In the genomic region with DNA sequence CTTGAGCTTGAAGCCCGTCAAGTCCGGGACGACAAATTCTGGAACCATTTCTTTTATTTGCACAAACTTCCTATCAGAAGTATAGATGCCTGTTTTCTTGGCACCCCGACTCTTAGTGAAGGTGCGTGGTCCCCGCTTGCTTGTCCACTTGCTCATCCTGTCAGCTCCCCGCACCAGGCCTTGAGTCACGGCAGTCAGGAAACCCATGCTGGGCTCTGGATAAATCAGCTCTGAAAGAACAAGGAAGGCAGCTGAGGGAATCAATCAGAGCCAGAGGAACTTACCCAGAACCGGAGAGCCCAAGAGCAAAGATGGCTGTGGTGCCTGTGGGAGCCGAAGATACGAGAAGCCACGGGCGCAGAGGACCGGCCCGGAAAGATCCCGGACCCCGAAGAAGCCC, we compare ENCODE assay signal across 8 mouse cellular contexts. TPM values are rescaled to one million over a fixed set of nuclear protein-coding genes. Genes with fewer than 3 reads are reported as not detected.
DNase-seq lines count a peak whose midpoint lies in the region; ATAC-seq and TF ChIP-seq lines count a peak whose summit lies in the region.
"Not testable (repeated sequence)": the region's sequence is repeated elsewhere in the genome, so short reads cannot be mapped to it uniquely, and the experiment has no call there.

No protein-coding gene starts in this region.

- not testable (repeated sequence) for TF ChIP-seq POLR2A in ES-Bruce4 (IDR thresholded peaks at IDR 0.05; ENCODE audit: insufficient read depth, low read length)

- peak; percentile 54 for DNase-seq in cerebellum, adult 9-10 months
- DNase-seq in heart, postnatal 0 days (ENCODE audit: low spot score); liver, embryonic 11.5 days (ENCODE audit: low spot score): not testable (repeated sequence)

- peak overlapping the region; percentile 84 for H3K4me3 ChIP-seq in ES-Bruce4 (ENCODE audit: low read depth, low read length)
- H3K4me3 ChIP-seq in forebrain, embryonic 12.5 days (replicated peaks): peak overlapping the region; percentile 77
- peak overlapping the region; percentile 87 for H3K4me3 ChIP-seq in heart, postnatal 0 days (ENCODE audit: low read depth, low read length)
- H3K4me3 ChIP-seq in kidney, embryonic 14.5 days (ENCODE audit: low read length): peak overlapping the region; percentile 88
- peak overlapping the region; percentile 76 for H3K4me3 ChIP-seq in liver, embryonic 11.5 days (ENCODE audit: low read depth, low read length)
- peak overlapping the region; percentile 97 for H3K4me3 ChIP-seq in megakaryocyte, embryonic 14.5 days (replicated peaks)
- peak overlapping the region; percentile 85 for H3K4me3 ChIP-seq in neural tube, embryonic 15.5 days (replicated peaks)

- TF ChIP-seq CTCF in ES-Bruce4 (IDR thresholded peaks at IDR 0.05; ENCODE audit: low read depth, low read length); heart, postnatal 0 days (IDR thresholded peaks at IDR 0.05; ENCODE audit: low read depth): not testable (repeated sequence)

- H3K9me3 ChIP-seq in ES-Bruce4 (replicated peaks; ENCODE audit: control insufficient read depth, insufficient read depth, low read length, poor library complexity, severe bottlenecking); forebrain, embryonic 12.5 days; heart, postnatal 0 days (replicated peaks; ENCODE audit: control insufficient read depth, low read length); kidney, embryonic 14.5 days (ENCODE audit: control insufficient read depth, low read length); liver, embryonic 11.5 days (ENCODE audit: control insufficient read depth, low read length); megakaryocyte, embryonic 14.5 days; neural tube, embryonic 15.5 days (replicated peaks): not testable (repeated sequence)

- H3K4me1 ChIP-seq in ES-Bruce4 (ENCODE audit: control insufficient read depth, insufficient read depth, low read length); liver, embryonic 11.5 days (replicated peaks; ENCODE audit: control insufficient read depth, insufficient read depth, low read length): not testable (repeated sequence)
- H3K4me1 ChIP-seq in forebrain, embryonic 12.5 days: peaks cover 21% of the 10 kb centered on the region
- peaks cover 12% of the 10 kb centered on the region for H3K4me1 ChIP-seq in heart, postnatal 0 days (ENCODE audit: control insufficient read depth, insufficient read depth)
- peaks cover 13% of the 10 kb centered on the region for H3K4me1 ChIP-seq in kidney, embryonic 14.5 days (ENCODE audit: control insufficient read depth, insufficient read depth, low read length)
- H3K4me1 ChIP-seq in megakaryocyte, embryonic 14.5 days: peaks cover 36% of the 10 kb centered on the region
- H3K4me1 ChIP-seq in neural tube, embryonic 15.5 days: peaks cover 25% of the 10 kb centered on the region

- H3K4me2 ChIP-seq in forebrain, embryonic 12.5 days: peak overlapping the region; percentile 94
- peak overlapping the region; percentile 92 for H3K4me2 ChIP-seq in heart, postnatal 0 days (ENCODE audit: low read depth, low read length)
- H3K4me2 ChIP-seq in kidney, embryonic 14.5 days (replicated peaks; ENCODE audit: low read depth, low read length): peak overlapping the region; percentile 99
- H3K4me2 ChIP-seq in liver, embryonic 11.5 days: peak overlapping the region; percentile 99
- H3K4me2 ChIP-seq in neural tube, embryonic 15.5 days: peak overlapping the region; percentile 98

- WGBS in forebrain, embryonic 12.5 days: 2% methylated on average over 17 of the region's 17 CpGs
- WGBS in heart, postnatal 0 days: 1% methylated on average over 17 of the region's 17 CpGs
- 1% methylated on average over 17 of the region's 17 CpGs for WGBS in kidney, embryonic 14.5 days
- WGBS in liver, embryonic 11.5 days: 2% methylated on average over 17 of the region's 17 CpGs
- WGBS in neural tube, embryonic 15.5 days: under 1% methylated on average over 17 of the region's 17 CpGs

- peaks cover 11% of the 10 kb centered on the region for H3K36me3 ChIP-seq in ES-Bruce4 (ENCODE audit: control insufficient read depth, insufficient read depth, low read length, poor library complexity, severe bottlenecking)
- H3K36me3 ChIP-seq in forebrain, embryonic 12.5 days (replicated peaks): peaks cover 38% of the 10 kb centered on the region
- H3K36me3 ChIP-seq in heart, postnatal 0 days (replicated peaks; ENCODE audit: control insufficient read depth, insufficient read depth, low read length): peaks cover 29% of the 10 kb centered on the region
- peaks cover 37% of the 10 kb centered on the region for H3K36me3 ChIP-seq in kidney, embryonic 14.5 days (ENCODE audit: control insufficient read depth, insufficient read depth, low read length)
- peaks cover 19% of the 10 kb centered on the region for H3K36me3 ChIP-seq in liver, embryonic 11.5 days (ENCODE audit: control insufficient read depth, insufficient read depth, low read length)
- peaks cover 39% of the 10 kb centered on the region for H3K36me3 ChIP-seq in megakaryocyte, embryonic 14.5 days (replicated peaks; ENCODE audit: low read length)
- H3K36me3 ChIP-seq in neural tube, embryonic 15.5 days: peaks cover 37% of the 10 kb centered on the region

- TF ChIP-seq EP300 in ES-Bruce4 (IDR thresholded peaks at IDR 0.05; ENCODE audit: insufficient read depth, low read depth, low read length); heart, postnatal 0 days (IDR thresholded peaks at IDR 0.05; ENCODE audit: low read depth): not testable (repeated sequence)

- H3K9ac ChIP-seq in ES-Bruce4 (ENCODE audit: low read depth, poor library complexity, severe bottlenecking): peak overlapping the region; percentile 59
- H3K9ac ChIP-seq in forebrain, embryonic 12.5 days: peak overlapping the region; percentile 80
- peak overlapping the region; percentile 87 for H3K9ac ChIP-seq in heart, postnatal 0 days (replicated peaks; ENCODE audit: low read depth, low read length)
- peak overlapping the region; percentile 78 for H3K9ac ChIP-seq in kidney, embryonic 14.5 days (ENCODE audit: low read depth, low read length)
- H3K9ac ChIP-seq in liver, embryonic 11.5 days (ENCODE audit: low read depth, low read length): peak overlapping the region; percentile 83
- H3K9ac ChIP-seq in neural tube, embryonic 15.5 days (replicated peaks): peak overlapping the region; percentile 85

- not testable (repeated sequence) for H3K27ac ChIP-seq in ES-Bruce4 (ENCODE audit: insufficient read depth, low read length)
- peak overlapping the region; percentile 73 for H3K27ac ChIP-seq in forebrain, embryonic 12.5 days
- peak overlapping the region; percentile 89 for H3K27ac ChIP-seq in heart, postnatal 0 days (ENCODE audit: low read depth)
- peak overlapping the region; percentile 74 for H3K27ac ChIP-seq in kidney, embryonic 14.5 days (ENCODE audit: low read depth, low read length)
- peak overlapping the region; percentile 74 for H3K27ac ChIP-seq in liver, embryonic 11.5 days (ENCODE audit: low read depth, low read length)
- peak overlapping the region; percentile 92 for H3K27ac ChIP-seq in neural tube, embryonic 15.5 days (replicated peaks)

- not testable (repeated sequence) for H3K27me3 ChIP-seq in ES-Bruce4 (ENCODE audit: control insufficient read depth, insufficient read depth, low read length, poor library complexity, severe bottlenecking); forebrain, embryonic 12.5 days; heart, postnatal 0 days (ENCODE audit: control insufficient read depth, insufficient read depth, low read length); kidney, embryonic 14.5 days (ENCODE audit: control insufficient read depth, insufficient read depth, low read length); liver, embryonic 11.5 days (replicated peaks; ENCODE audit: control insufficient read depth, insufficient read depth, low read length); megakaryocyte, embryonic 14.5 days (replicated peaks); neural tube, embryonic 15.5 days (replicated peaks)

- ATAC-seq in forebrain, embryonic 12.5 days (ENCODE audit: low FRiP score); kidney, embryonic 14.5 days (ENCODE audit: low FRiP score, low TSS enrichment); liver, embryonic 11.5 days (replicated peaks; ENCODE audit: low FRiP score): not testable (repeated sequence)
- ATAC-seq in heart, postnatal 0 days (ENCODE audit: insufficient read depth, low read depth): peak; percentile 2; the same call in 1 of the 2 replicates
- ATAC-seq in neural tube, embryonic 15.5 days (ENCODE audit: low FRiP score): peak; percentile 1; the same call in 1 of the 2 replicates

RNA-seq across cellular contexts. Expression of a gene that starts 0.4 kb away (rescaled TPM):
- polyA plus RNA-seq in ES-Bruce4 (2011; ENCODE audit: insufficient read depth, insufficient read length, low read depth, missing spikeins): 33.7 and 37.4 TPM in 2 replicates
- 132 and 143 TPM in 2 replicates for polyA plus RNA-seq in forebrain, embryonic 12.5 days (2016; fragmentation: Nextera tagmentation; extraction: Ambion mirVana)
- 62.3 and 69.5 TPM in 2 replicates for total RNA-seq in heart, postnatal 0 days (2014; rRNA removed; ENCODE audit: low replicate concordance)
- 194 and 197 TPM in 2 replicates for polyA plus RNA-seq in heart, postnatal 0 days (2015; fragmentation: Nextera tagmentation; extraction: Ambion mirVana)
- polyA plus RNA-seq in kidney, embryonic 14.5 days (2014; fragmentation: Nextera tagmentation; extraction: Ambion mirVana): 132 and 152 TPM in 2 replicates
- polyA plus RNA-seq in liver, embryonic 11.5 days (2014; fragmentation: Nextera tagmentation; extraction: Ambion mirVana): 149 and 158 TPM in 2 replicates
- polyA plus RNA-seq in megakaryocyte, embryonic 14.5 days (2012; ENCODE audit: insufficient read depth, low replicate concordance): 26.6 and 65.1 TPM in 2 replicates
- polyA plus RNA-seq in neural tube, embryonic 15.5 days (2015; fragmentation: Nextera tagmentation; extraction: Ambion mirVana): 167 and 179 TPM in 2 replicates

RNA-seq across cellular contexts. Expression of a gene that starts 1.4 kb away (rescaled TPM):
- polyA plus RNA-seq in ES-Bruce4 (2011; ENCODE audit: insufficient read depth, insufficient read length, low read depth, missing spikeins): 16.2 and 20.1 TPM in 2 replicates
- 3.3 and 4.4 TPM in 2 replicates for polyA plus RNA-seq in forebrain, embryonic 12.5 days (2016; fragmentation: Nextera tagmentation; extraction: Ambion mirVana)
- 10.0 and 19.5 TPM in 2 replicates for total RNA-seq in heart, postnatal 0 days (2014; rRNA removed; ENCODE audit: low replicate concordance)
- 9.5 and 10.9 TPM in 2 replicates for polyA plus RNA-seq in heart, postnatal 0 days (2015; fragmentation: Nextera tagmentation; extraction: Ambion mirVana)
- 6.0 and 7.5 TPM in 2 replicates for polyA plus RNA-seq in kidney, embryonic 14.5 days (2014; fragmentation: Nextera tagmentation; extraction: Ambion mirVana)
- polyA plus RNA-seq in liver, embryonic 11.5 days (2014; fragmentation: Nextera tagmentation; extraction: Ambion mirVana): 24.7 TPM in 2 replicates
- polyA plus RNA-seq in megakaryocyte, embryonic 14.5 days (2012; ENCODE audit: insufficient read depth, low replicate concordance): 1.5 and 7.1 TPM in 2 replicates
- 2.8 and 5.0 TPM in 2 replicates for polyA plus RNA-seq in neural tube, embryonic 15.5 days (2015; fragmentation: Nextera tagmentation; extraction: Ambion mirVana)

RNA-seq across cellular contexts. Expression of a gene that starts 12.3 kb away (rescaled TPM):
- 15.8 and 18.0 TPM in 2 replicates for polyA plus RNA-seq in ES-Bruce4 (2011; ENCODE audit: insufficient read depth, insufficient read length, low read depth, missing spikeins)
- polyA plus RNA-seq in forebrain, embryonic 12.5 days (2016; fragmentation: Nextera tagmentation; extraction: Ambion mirVana): 31.2 and 34.1 TPM in 2 replicates
- total RNA-seq in heart, postnatal 0 days (2014; rRNA removed; ENCODE audit: low replicate concordance): 17.7 and 24.8 TPM in 2 replicates
- 10.2 and 11.7 TPM in 2 replicates for polyA plus RNA-seq in heart, postnatal 0 days (2015; fragmentation: Nextera tagmentation; extraction: Ambion mirVana)
- polyA plus RNA-seq in kidney, embryonic 14.5 days (2014; fragmentation: Nextera tagmentation; extraction: Ambion mirVana): 26.4 and 30.2 TPM in 2 replicates
- polyA plus RNA-seq in liver, embryonic 11.5 days (2014; fragmentation: Nextera tagmentation; extraction: Ambion mirVana): 22.9 and 25.2 TPM in 2 replicates
- 10.2 and 14.3 TPM in 2 replicates for polyA plus RNA-seq in megakaryocyte, embryonic 14.5 days (2012; ENCODE audit: insufficient read depth, low replicate concordance)
- polyA plus RNA-seq in neural tube, embryonic 15.5 days (2015; fragmentation: Nextera tagmentation; extraction: Ambion mirVana): 38.6 and 41.7 TPM in 2 replicates

RNA-seq across cellular contexts. Expression of a gene that starts 24.9 kb away (rescaled TPM):
- 57.5 and 64.7 TPM in 2 replicates for polyA plus RNA-seq in ES-Bruce4 (2011; ENCODE audit: insufficient read depth, insufficient read length, low read depth, missing spikeins)
- polyA plus RNA-seq in forebrain, embryonic 12.5 days (2016; fragmentation: Nextera tagmentation; extraction: Ambion mirVana): 21.8 and 21.9 TPM in 2 replicates
- total RNA-seq in heart, postnatal 0 days (2014; rRNA removed; ENCODE audit: low replicate concordance): 5.9 and 21.3 TPM in 2 replicates
- polyA plus RNA-seq in heart, postnatal 0 days (2015; fragmentation: Nextera tagmentation; extraction: Ambion mirVana): 5.6 and 6.0 TPM in 2 replicates
- polyA plus RNA-seq in kidney, embryonic 14.5 days (2014; fragmentation: Nextera tagmentation; extraction: Ambion mirVana): 15.2 and 28.5 TPM in 2 replicates
- polyA plus RNA-seq in liver, embryonic 11.5 days (2014; fragmentation: Nextera tagmentation; extraction: Ambion mirVana): 46.0 and 47.3 TPM in 2 replicates
- polyA plus RNA-seq in megakaryocyte, embryonic 14.5 days (2012; ENCODE audit: insufficient read depth, low replicate concordance): 2.9 and 5.7 TPM in 2 replicates
- polyA plus RNA-seq in neural tube, embryonic 15.5 days (2015; fragmentation: Nextera tagmentation; extraction: Ambion mirVana): 21.3 and 26.2 TPM in 2 replicates

RNA-seq across cellular contexts. Expression of a gene that starts 39.4 kb away (rescaled TPM):
- 26.9 and 34.9 TPM in 2 replicates for polyA plus RNA-seq in ES-Bruce4 (2011; ENCODE audit: insufficient read depth, insufficient read length, low read depth, missing spikeins)
- 15.2 and 17.4 TPM in 2 replicates for polyA plus RNA-seq in forebrain, embryonic 12.5 days (2016; fragmentation: Nextera tagmentation; extraction: Ambion mirVana)
- 11.9 and 23.9 TPM in 2 replicates for total RNA-seq in heart, postnatal 0 days (2014; rRNA removed; ENCODE audit: low replicate concordance)
- polyA plus RNA-seq in heart, postnatal 0 days (2015; fragmentation: Nextera tagmentation; extraction: Ambion mirVana): 10.2 and 12.2 TPM in 2 replicates
- 35.7 and 40.3 TPM in 2 replicates for polyA plus RNA-seq in kidney, embryonic 14.5 days (2014; fragmentation: Nextera tagmentation; extraction: Ambion mirVana)
- polyA plus RNA-seq in liver, embryonic 11.5 days (2014; fragmentation: Nextera tagmentation; extraction: Ambion mirVana): 29.8 and 35.2 TPM in 2 replicates
- 61.7 and 82.8 TPM in 2 replicates for polyA plus RNA-seq in megakaryocyte, embryonic 14.5 days (2012; ENCODE audit: insufficient read depth, low replicate concordance)
- 43.9 and 46.8 TPM in 2 replicates for polyA plus RNA-seq in neural tube, embryonic 15.5 days (2015; fragmentation: Nextera tagmentation; extraction: Ambion mirVana)
